Mouse (Mus musculus) spleen, postnatal 0 days (tissue): Measurements from ENCODE around the gene Tmem237. TPM values are rescaled to one million over a fixed set of nuclear protein-coding genes. Genes with fewer than 3 reads are reported as not detected.

Source experiments
- polyA plus RNA-seq: library from polyadenylated mRNA; unstranded; fragments of >200 nt; fragmentation: Nextera tagmentation; extraction: Ambion mirVana; gene quantifications from 2 replicates; pipeline ENCODE4 v1.2.1, GENCODE M21; 2015

Tmem237 gene
- 6.7 and 8.6 TPM in 2 replicates for polyA plus RNA-seq

DNA sequence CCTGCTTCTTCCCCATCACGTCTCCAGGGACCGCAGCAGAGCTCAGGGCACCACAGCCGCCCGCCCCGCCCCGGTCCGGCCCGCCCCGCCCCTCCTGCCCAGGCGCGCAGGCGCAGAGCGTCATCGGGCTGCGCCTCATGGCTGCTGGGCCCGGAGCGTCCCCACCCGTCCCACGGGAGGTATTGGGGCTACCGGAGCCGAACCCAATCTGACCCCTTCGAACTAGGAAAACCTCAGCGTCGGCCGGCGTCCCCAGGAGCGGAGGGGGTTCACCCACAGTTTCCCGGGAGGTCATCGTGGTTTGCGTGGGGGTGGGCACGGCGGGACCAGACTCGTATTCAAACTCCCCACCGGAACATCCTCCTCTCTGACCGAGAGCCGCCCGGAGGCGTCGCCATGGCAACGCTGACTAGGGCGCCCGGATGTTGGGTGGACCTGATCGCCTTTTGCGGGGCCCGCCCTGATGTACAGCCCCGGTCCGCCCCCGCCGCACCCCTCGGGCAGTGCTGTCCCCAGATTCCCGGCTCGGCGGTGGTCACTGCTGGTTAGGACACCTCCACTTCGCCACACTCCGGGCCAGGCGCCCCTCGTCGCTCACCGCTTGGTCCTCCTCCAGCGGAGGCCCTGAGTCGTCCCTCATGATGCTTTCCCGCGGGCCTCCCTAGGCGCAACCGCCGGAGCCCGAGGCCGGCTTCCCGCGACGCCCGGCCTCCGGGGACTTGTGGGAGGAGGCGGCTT lies at the start of gene Tmem237:
Gene Tmem237, minus strand, starts transcription at position 689 of the 738 bp plus-strand sequence.

GRCm38 (mm10) chr1:59163030-59163461 lies 42.8 kb upstream of the Tmem237 start, which contains the start of gene Mpp4:
Gene Mpp4, minus strand, starts transcription at chr1:59163389.

GRCm38 (mm10) chr1:59094705-59095104 lies 25.5 kb downstream of the Tmem237 start, which contains the start of gene C2cd6:
Gene C2cd6, minus strand, starts transcription at chr1:59094900.

Other genes with a start within 250 kb of the Tmem237 start
- 46.7 and 51.2 TPM in 2 replicates for gene Trak2, start 147.0 kb downstream of the Tmem237 start, polyA plus RNA-seq
- 57.1 and 58.9 TPM in 2 replicates for gene Stradb, start 146.9 kb downstream of the Tmem237 start, polyA plus RNA-seq
- gene C2cd6, start 25.5 kb downstream of the Tmem237 start, polyA plus RNA-seq: not detected in 2 replicates
- gene Mpp4, start 43.0 kb upstream of the Tmem237 start, polyA plus RNA-seq: 0.12 and 0.22 TPM in 2 replicates
- gene Als2, start 116.8 kb upstream of the Tmem237 start, polyA plus RNA-seq: 2.7 and 3.0 TPM in 2 replicates
- gene Cdk15, start 136.5 kb upstream of the Tmem237 start, polyA plus RNA-seq: 0.23 TPM in 1 of 2 replicates, not detected in the other